Mouse (Mus musculus) forebrain, embryonic 16.5 days (tissue): ENCODE measurements around the gene Phf1. TPM values are rescaled to one million over a fixed set of nuclear protein-coding genes. Genes with fewer than 3 reads are reported as not detected.
"Not testable (repeated sequence)": the region's sequence is repeated elsewhere in the genome, so short reads cannot be mapped to it uniquely, and the experiment has no call there.

Experiments
- ATAC-seq: fragments of 200-750 bp; cut with Nextera tagmentation; 2 replicates; pipeline ENCODE4 v1.8.0; 2017; ENCODE audit warnings: mild to moderate bottlenecking, moderate library complexity
- H3K27ac ChIP-seq: fragments of 300-500 bp; sonication (generic); 2 replicates; pipeline ENCODE4 v1.5.1; 2014; ENCODE audit warnings: low read length, control low read depth
- H3K27me3 ChIP-seq: fragments of 300-500 bp; sonication (generic); replicated peaks from 2 replicates; pipeline ENCODE4 v1.6.1; 2014; ENCODE audit warnings: low read length; ENCODE audit not compliant: control insufficient read depth, insufficient read depth
- H3K36me3 ChIP-seq: fragments of 300-500 bp; sonication (generic); 2 replicates; pipeline ENCODE4 v1.6.1; 2014; ENCODE audit not compliant: control insufficient read depth, insufficient read depth
- H3K4me1 ChIP-seq: fragments of 300-500 bp; sonication (generic); replicated peaks from 2 replicates; pipeline ENCODE4 v1.6.1; 2014; ENCODE audit warnings: low read length; ENCODE audit not compliant: control insufficient read depth, insufficient read depth
- H3K4me2 ChIP-seq: fragments of 300-500 bp; sonication (generic); 2 replicates; pipeline ENCODE4 v1.6.1; 2014; ENCODE audit warnings: mild to moderate bottlenecking, low read length, control low read depth
- H3K4me3 ChIP-seq: fragments of 300-500 bp; sonication (generic); replicated peaks from 2 replicates; pipeline ENCODE4 v1.5.1; 2014; ENCODE audit warnings: mild to moderate bottlenecking, low read length, control low read depth
- H3K9ac ChIP-seq: fragments of 300-500 bp; sonication (generic); replicated peaks from 2 replicates; pipeline ENCODE4 v1.6.1; 2014; ENCODE audit warnings: low read depth, low read length, control low read depth
- H3K9me3 ChIP-seq: fragments of 300-500 bp; sonication (generic); 2 replicates; pipeline ENCODE4 v1.6.1; 2016; ENCODE audit warnings: low read length; ENCODE audit not compliant: control insufficient read depth
- WGBS: fragments of 180-500 bp; shearing (Covaris S2); extraction: QIAGEN DNeasy Blood & Tissue Kit; methylation state at CpG from one replicate; pipeline ENCODE4 v1.1.7; 2014; 5-methylcytosine and 5-hydroxymethylcytosine counted together
- polyA plus RNA-seq: library from polyadenylated mRNA; unstranded; fragments of >200 nt; fragmentation: Nextera tagmentation; extraction: Ambion mirVana; gene quantifications from 2 replicates; pipeline ENCODE4 v1.2.1, GENCODE M21; 2015

Phf1 gene
- polyA plus RNA-seq, 1 experiment from 2014 or later, result 19.7 TPM

DNA sequence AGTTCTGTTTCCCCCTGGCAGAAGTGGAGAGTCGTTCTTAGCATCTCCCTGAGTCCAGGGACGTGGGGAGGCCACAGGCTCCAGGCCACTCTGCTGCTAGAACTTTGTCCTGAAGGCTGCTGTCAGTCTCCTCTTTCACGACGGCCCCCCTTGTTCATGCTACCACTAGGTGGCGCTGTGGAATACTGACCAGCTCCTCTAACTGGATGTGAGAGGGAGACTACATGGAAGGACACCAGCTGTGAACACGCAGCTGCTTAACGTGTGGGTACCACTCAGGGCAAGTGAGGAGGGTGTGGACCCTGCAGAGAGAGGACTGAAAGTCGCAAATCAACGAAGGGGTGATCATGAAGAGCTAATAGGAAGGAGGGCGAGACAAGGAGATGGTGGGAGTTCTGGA, 37.3 kb upstream of the Phf1 start:
- Histone ChIP-seq H3K36me3 (no peaks in the 10 kb centered on the region), H3K9ac (no peak overlapping the region), H3K9me3 (no peaks in the 10 kb centered on the region), H3K4me1 (peaks cover 21% of the 10 kb centered on the region), H3K4me2 (no peak overlapping the region), H3K27ac (no peak overlapping the region), H3K4me3 (no peak overlapping the region), H3K27me3 (no peaks in the 10 kb centered on the region)
- WGBS, result 12% methylated on average over 10 of the region's 10 CpGs
- no peak for ATAC-seq

DNA sequence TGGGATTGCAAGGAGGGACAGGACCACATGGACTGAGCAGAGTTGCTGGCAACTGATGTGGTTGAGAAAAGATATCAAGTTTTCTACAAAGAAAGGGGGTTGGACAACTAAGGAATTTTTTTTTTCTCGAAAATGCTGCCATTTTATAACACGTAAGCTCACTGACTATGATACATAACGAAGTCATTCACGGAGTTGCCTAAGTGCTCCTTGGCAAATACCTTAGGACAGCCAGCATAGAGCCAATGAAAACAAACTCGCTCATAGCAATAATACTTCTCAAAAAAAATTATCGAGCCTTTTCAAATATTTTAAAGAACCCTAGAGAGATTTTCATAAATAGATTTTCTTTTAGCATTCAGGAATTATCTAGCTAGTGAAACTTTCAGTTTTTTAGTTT, 31.9 kb upstream of the Phf1 start:
- no peak overlapping the region for H3K4me2 ChIP-seq
- no peak overlapping the region for H3K27ac ChIP-seq
- no peaks in the 10 kb centered on the region for H3K36me3 ChIP-seq
- H3K9me3 ChIP-seq, result no peaks in the 10 kb centered on the region
- 84% methylated on average over 6 of the region's 6 CpGs for WGBS
- no peak overlapping the region for H3K4me3 ChIP-seq
- H3K27me3 ChIP-seq, result no peaks in the 10 kb centered on the region
- H3K9ac ChIP-seq, result no peak overlapping the region
- no peaks in the 10 kb centered on the region for H3K4me1 ChIP-seq
- no peak for ATAC-seq

DNA sequence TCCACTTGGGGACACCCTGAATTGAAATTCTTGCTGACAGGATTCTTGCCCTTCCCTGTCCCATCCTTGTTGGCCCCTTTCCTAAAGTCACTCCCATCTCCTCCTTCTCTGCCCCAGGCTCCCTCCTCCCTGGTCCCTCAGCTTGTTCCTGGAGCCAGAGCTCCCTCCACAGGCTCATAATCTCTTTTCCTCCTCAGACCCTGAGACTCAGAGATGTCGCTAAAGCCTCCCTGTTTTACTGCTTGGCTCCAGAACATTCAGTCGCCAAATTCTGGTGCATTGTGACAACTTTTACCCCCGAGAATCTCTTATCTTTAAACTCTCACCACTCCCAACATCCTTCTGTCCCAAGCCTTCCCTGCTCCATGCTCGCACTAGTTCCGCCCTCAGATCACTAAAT, 28.5 kb upstream of the Phf1 start:
- Histone ChIP-seq H3K4me1 (no peaks in the 10 kb centered on the region), H3K27ac (no peak overlapping the region), H3K9me3 (no peaks in the 10 kb centered on the region), H3K4me2 (no peak overlapping the region), H3K9ac (no peak overlapping the region), H3K36me3 (no peaks in the 10 kb centered on the region), H3K4me3 (no peak overlapping the region), H3K27me3 (no peaks in the 10 kb centered on the region)
- 56% methylated on average over 5 of the region's 5 CpGs for WGBS
- no peak for ATAC-seq

DNA sequence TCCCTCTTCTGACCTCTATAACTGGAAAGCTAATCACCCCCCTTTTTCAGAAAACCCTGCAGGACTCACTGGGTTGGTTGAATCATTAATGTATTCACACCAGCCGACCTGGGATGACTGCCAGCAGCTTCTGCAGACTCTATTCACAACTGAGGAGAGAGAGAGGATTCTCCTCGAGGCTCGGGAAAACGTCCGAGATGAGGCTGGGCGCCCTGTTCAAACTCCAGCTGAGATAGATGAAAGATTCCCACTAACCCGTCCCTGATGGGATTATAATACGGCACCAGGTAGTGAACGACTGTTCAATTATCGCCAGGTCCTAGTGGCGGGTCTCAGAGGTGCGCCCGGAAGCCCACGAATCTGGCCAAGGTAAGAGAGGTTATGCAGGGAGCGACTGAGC, 25.3 kb upstream of the Phf1 start:
- H3K9ac ChIP-seq, H3K27ac ChIP-seq, H3K4me1 ChIP-seq, H3K27me3 ChIP-seq, H3K36me3 ChIP-seq, ATAC-seq, H3K4me3 ChIP-seq, H3K4me2 ChIP-seq, H3K9me3 ChIP-seq: not testable (repeated sequence)
- 50% methylated on average over 14 of the region's 15 CpGs for WGBS

DNA sequence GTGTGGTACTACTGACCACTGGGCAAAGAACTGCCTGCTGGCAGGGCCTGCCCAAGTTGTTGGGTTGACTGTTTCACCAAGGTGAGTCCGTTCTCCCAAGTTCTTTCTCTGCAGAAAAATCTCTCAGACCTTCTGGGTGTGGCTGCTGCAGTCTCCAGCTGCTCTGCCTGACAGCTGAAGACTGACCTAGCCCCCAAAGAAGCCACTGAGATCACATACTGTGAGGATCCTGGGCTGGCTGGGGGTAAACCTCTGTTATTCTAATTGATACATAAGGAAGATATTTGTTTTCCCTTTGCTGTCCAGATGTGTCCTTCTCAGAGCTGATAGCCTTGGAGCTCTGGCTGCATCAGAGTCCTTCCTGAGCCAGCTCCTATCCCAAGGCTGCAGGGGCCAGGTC, 17.6 kb upstream of the Phf1 start:
- WGBS, result 59% methylated on average over 1 of the region's 1 CpGs
- Histone ChIP-seq H3K27ac (no peak overlapping the region), H3K4me1 (peaks cover 7% of the 10 kb centered on the region), H3K36me3 (no peaks in the 10 kb centered on the region), H3K9me3 (no peaks in the 10 kb centered on the region), H3K4me2 (no peak overlapping the region), H3K4me3 (no peak overlapping the region), H3K9ac (no peak overlapping the region), H3K27me3 (no peaks in the 10 kb centered on the region)
- no peak for ATAC-seq

DNA sequence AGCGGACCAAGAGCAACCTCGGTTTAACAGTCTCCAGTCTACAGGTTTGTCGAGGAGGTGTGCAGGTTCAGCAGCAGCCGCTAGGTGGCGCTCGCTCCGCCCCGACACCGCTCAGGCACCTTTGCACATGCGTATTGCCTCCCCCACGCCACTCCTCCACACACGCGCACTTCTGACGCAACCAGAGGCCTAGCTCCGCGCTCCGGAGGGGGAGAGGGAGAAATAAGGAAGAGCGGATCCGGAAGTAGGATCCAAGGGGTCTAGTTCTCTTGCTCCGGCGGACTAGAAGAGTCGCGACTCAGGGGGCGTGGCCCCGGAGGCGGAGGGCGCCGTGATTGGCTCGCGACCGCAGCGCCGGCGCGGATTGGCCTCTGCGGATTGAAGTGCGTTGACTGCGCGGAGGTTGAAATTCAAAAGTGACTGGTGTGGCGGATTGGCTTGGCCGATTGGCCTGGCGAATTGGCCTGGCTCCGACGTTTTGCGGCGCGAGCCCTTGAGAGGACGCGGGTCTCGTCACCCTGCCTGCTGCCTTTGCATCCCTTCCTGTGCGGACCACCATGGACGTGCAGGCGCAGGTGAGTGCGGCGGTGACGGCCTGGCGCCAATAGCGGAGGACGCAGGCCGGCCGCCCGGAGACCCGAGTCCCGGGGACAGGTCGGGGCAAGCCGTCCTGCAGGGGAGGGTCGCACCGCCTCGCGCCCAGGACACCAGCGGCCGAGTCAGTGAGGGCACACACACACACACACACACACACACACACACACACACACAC, 16.0 kb upstream of the Phf1 start, which contains the start of gene Kifc5b:
Gene Kifc5b, plus strand, starts transcription at position 381 of the 772 bp plus-strand sequence.
- Histone ChIP-seq H3K9ac (peak within 1 kb of the TSS; percentile 54), H3K4me3 (peak within 1 kb of the TSS; percentile 55), H3K27ac (no peak within 1 kb of the TSS; the same call in 1 of the 2 replicates), H3K4me1 (peaks cover 7% of the 10 kb centered on the region), H3K27me3 (no peaks in the 10 kb centered on the region), H3K36me3 (no peaks in the 10 kb centered on the region), H3K9me3 (no peaks in the 10 kb centered on the region), H3K4me2 (peak within 1 kb of the TSS; percentile 67)
- WGBS, result under 1% methylated on average over 63 of the region's 72 CpGs
- ATAC-seq, result peak; percentile 99

DNA sequence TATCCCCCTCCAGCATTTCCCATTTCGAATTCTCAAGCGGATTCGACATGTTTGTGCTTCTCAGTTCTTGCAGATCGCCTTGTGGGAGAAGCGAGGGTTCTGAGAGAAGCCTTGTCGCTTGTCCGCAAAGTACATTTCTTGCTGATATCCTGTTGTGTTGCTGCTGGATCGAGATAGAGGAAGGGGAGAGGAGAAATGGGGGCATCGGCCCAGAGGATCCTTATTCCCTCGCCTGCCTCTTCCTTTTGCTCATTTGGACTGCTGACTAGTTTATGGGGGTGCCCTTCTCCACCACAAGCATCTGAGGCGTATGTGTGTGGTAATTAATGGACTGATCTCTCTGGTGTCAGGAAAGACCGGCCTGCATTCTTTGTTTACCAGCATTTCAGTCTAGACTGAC, 15.3 kb upstream of the Phf1 start:
- peak overlapping the region; percentile 55 for H3K4me3 ChIP-seq
- under 1% methylated on average over 12 of the region's 12 CpGs for WGBS
- not testable (repeated sequence) for H3K36me3 ChIP-seq, ATAC-seq, H3K27ac ChIP-seq, H3K4me1 ChIP-seq, H3K27me3 ChIP-seq, H3K9me3 ChIP-seq
- peak overlapping the region; percentile 54 for H3K9ac ChIP-seq
- H3K4me2 ChIP-seq, result peak overlapping the region; percentile 67

DNA sequence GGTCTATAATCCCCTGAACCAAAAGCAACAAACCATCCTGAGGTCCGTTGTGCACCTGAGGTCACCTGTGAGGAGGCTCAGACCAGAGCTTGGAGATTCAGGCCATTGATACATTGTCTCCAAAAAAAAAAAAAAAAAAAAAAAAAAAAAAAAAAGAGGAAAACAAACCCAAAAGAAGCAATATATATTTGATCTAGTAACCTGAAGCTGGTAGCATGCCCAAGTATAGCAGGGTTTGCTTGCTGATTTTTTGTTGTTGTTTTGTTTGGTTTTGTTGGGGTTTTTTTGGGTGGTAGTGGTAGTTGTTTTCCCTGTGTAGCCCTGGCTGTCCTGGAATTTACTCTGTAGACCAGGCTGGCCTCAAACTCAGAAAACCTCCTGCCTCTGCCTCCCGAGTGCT, 14.5 kb upstream of the Phf1 start:
- H3K27ac ChIP-seq, result no peak overlapping the region
- no peak overlapping the region for H3K9ac ChIP-seq
- H3K36me3 ChIP-seq, result no peaks in the 10 kb centered on the region
- no peaks in the 10 kb centered on the region for H3K27me3 ChIP-seq
- 0 out of 2 replicates have a peak overlapping the region, but pooled peaks have one; percentile 5 for H3K4me3 ChIP-seq
- 0 out of 2 replicates have a peak overlapping the region, but pooled peaks have one; percentile 26 for H3K4me2 ChIP-seq
- no peaks in the 10 kb centered on the region for H3K9me3 ChIP-seq
- 74% methylated on average over 2 of the region's 2 CpGs for WGBS
- peaks cover 7% of the 10 kb centered on the region for H3K4me1 ChIP-seq
- no peak for ATAC-seq

DNA sequence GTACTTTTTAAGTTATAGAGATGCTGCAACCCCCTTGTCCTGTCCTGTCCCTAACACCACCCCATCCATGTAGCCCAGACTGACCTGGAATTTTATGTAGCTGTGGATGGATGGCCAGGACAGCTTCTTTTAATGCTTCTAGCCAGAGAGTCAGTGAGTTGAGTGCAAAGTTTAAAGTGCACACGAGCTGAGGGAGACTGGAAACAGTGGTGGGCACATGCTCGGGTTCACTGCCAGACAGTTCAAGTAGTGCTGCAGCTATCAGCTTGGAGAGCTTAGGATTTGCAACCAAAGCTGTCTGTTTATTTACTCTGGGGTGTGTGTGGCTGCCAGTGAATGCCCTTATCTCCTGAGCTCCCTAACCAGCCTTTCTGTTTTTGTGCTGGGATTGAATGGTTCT, 13.3 kb upstream of the Phf1 start:
- not testable (repeated sequence) for H3K9me3 ChIP-seq, H3K27me3 ChIP-seq, H3K4me2 ChIP-seq, H3K4me1 ChIP-seq, H3K27ac ChIP-seq, H3K9ac ChIP-seq, ATAC-seq, H3K36me3 ChIP-seq, H3K4me3 ChIP-seq
- 89% methylated on average over 2 of the region's 2 CpGs for WGBS
